Mouse (Mus musculus): ENCODE measurements at regions not wholly inside any gene's neighbourhood (a gene's known extent, or its start where the extent isn't known, plus 50 kb on each side); places are given as distances from the start of the nearest gene placed in this dataset.

- TF ChIP-seq CTCF (IDR thresholded peaks at IDR 0.05; ENCODE audit: extremely low read depth, insufficient read depth, low read length), result no peak
- TF ChIP-seq POLR2A (IDR thresholded peaks at IDR 0.05; ENCODE audit: extremely low read depth, insufficient read depth, low read length), result no peak
Observed at GRCm38 (mm10) chr9:112590241-112590640, 354.5 kb upstream of the Arpp21 start.
